Mouse (Mus musculus): Measurements from ENCODE around the gene Dnajb12.

- TF ChIP-seq CTCF (conservative IDR thresholded peaks at IDR 0.05 in 1 of 2, IDR thresholded peaks at IDR 0.05 in 1 of 2; ENCODE audit: low read depth in 2 of 2, low read length in 2 of 2): no peak
- no peak for TF ChIP-seq CHD2 (IDR thresholded peaks at IDR 0.05; ENCODE audit: low read length)
- TF ChIP-seq TCF12 (IDR thresholded peaks at IDR 0.05; ENCODE audit: low read depth, low read length): no peak
- no peak for TF ChIP-seq POLR2A (IDR thresholded peaks at IDR 0.05; ENCODE audit: low read depth, low read length)
- no peak for TF ChIP-seq MAFK (IDR thresholded peaks at IDR 0.05; ENCODE audit: insufficient replicate concordance, low read length)
- TF ChIP-seq ELF1 (IDR thresholded peaks at IDR 0.05; ENCODE audit: low read depth, low read length): no peak
- TF ChIP-seq HCFC1 (IDR thresholded peaks at IDR 0.05; ENCODE audit: low read depth, low read length): no peak
- no peak for TF ChIP-seq CHD1 (IDR thresholded peaks at IDR 0.05; ENCODE audit: low read depth, low read length)
- no peak for TF ChIP-seq MAZ (IDR thresholded peaks at IDR 0.05; ENCODE audit: low read depth, low read length)
- TF ChIP-seq ZC3H11A (IDR thresholded peaks at IDR 0.05; ENCODE audit: low read depth, low read length): no peak
- no peak for TF ChIP-seq EP300 (IDR thresholded peaks at IDR 0.05; ENCODE audit: low read length)
- no peak for TF ChIP-seq KAT2A (IDR thresholded peaks at IDR 0.05; ENCODE audit: insufficient replicate concordance, low read length)
- no peak for TF ChIP-seq TBP (conservative IDR thresholded peaks at IDR 0.05; ENCODE audit: low read depth, low read length)
- TF ChIP-seq MEF2A (IDR thresholded peaks at IDR 0.05; ENCODE audit: borderline replicate concordance, low read depth, low read length): no peak
Observed at GRCm38 (mm10) chr10:59930996-59931395, 51.6 kb downstream of the Dnajb12 start.
